Mouse (Mus musculus) E14TG2a.4 (cell line): Measurements from ENCODE around the gene Synj1.

Source experiments
- CTCF ChIP-seq: conservative IDR thresholded peaks from 2 replicates; pipeline ENCODE4 v1.5.1; 2014; ENCODE audit warnings: low read length
- POU5F1 ChIP-seq: IDR thresholded peaks from 2 replicates; pipeline ENCODE4 v1.6.1; 2014; ENCODE audit warnings: low read length, borderline replicate concordance

DNA sequence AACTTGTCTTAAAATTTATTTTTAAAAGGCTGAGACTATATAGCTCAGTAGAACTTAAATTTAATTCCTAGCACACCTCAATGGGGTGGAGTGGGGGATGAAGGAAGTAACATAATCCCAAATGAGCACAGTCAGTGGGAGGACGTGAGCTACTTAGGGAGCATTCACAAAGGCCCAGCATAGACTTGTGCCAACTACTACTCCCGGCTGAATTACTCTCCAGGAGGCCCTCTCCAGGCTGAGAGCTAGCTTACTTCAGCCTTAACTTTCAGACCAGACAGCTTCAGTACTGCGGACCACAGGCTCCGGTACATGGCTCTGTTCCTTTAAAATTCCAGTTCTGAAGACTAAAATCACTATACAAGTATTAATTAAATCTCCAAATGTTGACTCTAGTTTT, 15.2 kb upstream of the Synj1 start:
- TF ChIP-seq CTCF, result no peak
- TF ChIP-seq POU5F1, result no peak
